Mouse (Mus musculus) spleen, postnatal 4 days (tissue): ENCODE measurements at regions not wholly inside any gene's neighbourhood (a gene's known extent, or its start where the extent isn't known, plus 50 kb on each side); places are given as distances from the start of the nearest gene placed in this dataset.

Source experiments
- DNase-seq, 2 experiments: peaks; one replicate each; pipeline ENCODE4 v3.0.0; 2022; ENCODE audit warnings: low spot score in 2 of 2

DNA sequence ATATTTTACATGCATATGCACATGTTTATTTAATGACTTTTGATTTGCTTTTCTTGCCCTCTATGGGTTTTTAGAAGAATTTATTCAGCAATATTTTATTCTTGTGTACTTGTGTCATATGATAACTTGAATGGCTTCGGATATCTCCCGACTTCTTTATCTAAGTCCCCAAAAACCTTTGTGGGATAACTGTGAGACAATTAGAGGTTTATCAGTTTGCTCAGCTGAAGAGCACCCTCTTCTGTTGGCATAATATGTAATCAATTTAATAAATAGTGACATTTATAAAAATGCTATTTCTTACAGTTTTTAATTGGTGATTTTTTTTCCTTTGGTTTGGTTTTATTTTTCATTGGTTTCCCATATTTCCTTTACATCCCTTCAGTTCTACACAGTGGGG is 194.2 kb upstream of the Tent5a start:
- no peak for DNase-seq

DNA sequence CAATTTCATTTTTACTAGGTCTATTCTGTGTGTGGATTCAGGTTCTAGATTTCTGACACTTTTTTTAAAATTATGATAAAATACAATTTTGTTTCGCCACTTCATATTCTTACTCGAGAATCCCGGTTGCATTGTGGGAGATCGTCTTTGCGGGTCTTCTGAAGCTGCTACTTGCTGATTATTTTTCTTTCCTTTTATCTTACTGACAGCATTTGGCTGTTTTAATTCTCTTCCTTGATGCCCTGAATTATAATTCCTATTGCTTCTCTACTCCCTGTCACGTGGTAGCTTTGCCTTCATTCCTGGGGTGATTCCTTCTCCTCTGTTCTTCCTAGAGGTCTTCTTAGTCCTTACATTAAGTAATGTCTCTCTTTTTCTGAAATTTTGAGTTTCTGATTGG is 193.8 kb upstream of the Tent5a start:
- no peak for DNase-seq

DNA sequence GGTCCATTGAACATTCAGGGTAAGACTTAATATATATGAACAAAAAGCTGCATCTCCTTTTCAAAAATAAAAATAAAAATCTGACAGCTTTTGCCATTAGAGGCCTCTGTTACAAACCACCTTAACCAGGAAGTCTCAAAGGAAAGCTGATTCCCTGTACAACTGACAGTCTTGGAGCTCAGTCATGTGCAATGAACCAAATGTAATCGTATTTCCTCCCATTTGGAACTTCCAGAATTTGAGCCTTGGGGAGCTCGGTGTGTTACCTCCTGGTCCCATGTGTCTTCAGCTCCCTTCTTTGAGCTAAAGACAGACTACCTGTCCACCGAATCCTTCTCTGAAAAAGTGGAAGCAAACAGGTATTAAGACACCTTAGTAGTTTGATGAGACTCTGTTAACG is 171.9 kb upstream of the Tent5a start:
- DNase-seq: no peak

DNA sequence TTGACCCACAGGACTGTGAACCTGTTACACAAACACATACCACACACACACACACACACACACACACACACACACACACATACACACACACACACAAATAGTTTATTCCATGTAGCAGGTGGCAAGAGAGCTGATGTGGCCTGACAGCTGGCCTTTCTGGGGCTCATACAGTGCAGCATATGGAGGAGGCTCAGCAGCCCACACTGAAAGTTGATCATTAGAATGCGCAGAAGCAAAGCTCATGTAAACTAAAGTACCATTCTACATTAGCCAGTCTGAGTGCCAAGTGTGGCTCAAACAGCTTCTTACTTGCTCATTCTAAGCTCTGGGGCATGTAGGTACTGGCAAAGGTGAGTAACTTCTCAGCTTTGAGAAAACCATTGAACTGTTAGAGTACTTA is 170.2 kb upstream of the Tent5a start:
- no peak for DNase-seq

DNA sequence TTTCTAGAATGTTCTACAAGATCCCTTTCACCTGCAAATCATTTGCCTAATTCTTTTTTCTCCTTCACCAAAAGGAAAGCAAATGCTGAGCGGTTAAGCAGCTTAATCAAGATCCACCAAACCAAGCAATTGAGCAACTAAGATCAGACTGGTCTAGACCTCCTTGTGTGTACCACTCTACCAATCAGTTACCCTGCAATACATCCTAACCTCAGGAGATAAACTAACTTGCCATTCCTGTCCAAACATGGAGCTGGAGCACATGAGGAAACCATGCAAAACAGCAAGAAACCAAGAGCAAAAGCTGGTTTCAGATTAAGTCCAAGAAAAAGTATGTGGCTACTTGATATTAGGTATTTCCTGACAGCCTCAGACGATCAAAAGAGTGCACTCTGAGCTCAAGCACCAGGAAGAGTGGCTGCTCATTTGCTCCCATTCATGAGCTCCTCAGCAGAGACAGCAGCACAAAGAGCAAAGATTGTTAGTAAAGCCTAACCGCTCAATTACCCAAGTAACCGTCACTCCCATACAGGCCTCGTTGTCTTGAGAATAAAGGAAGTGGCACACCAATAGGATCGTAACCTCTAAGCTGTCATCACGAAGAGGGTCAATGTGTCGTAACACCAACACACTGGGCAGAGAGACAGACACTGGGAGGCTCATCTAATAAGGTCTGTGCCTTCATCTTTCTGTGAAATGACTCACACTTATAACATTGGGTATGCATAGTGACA is 169.5 kb upstream of the Tent5a start:
- peak in 1 of 2 experiments; percentile 11 for DNase-seq

DNA sequence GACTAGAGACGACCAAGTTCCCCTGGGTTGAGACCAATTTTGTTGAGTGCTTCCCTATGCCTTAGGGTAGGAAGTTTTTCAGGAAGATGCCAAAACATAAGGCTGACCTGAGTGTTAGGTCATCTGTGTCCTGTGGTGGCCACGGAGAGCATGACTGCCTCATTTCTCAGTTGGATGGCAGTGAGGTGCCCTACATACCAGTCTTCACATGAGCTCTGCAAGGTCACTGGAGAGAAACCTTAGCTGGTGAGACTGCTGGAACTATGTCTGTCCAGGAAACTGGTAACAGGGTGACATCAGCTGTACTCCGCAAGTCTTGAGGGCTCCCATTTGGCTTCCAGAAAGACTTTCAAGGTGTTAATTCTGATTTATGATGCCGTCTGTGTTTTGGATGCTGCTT is 167.9 kb upstream of the Tent5a start:
- no peak for DNase-seq

DNA sequence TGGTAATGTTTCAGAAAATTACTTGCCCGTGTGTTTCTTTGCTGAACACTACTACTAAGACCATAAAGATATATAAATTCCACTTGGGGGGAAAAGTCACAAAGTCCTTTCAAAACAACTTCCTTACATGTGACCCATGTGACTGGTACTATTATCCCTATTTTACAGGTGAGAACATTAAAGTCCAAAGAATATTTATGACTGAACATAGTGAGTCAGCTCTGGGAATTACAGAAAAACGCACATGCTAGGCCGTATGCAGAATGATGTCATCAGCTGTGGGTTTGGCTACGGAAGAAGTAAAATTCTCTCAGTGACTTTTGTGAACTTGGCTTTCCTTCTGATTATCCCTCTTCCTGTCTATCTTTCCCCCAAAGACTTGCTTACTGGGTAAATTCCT is 166.6 kb upstream of the Tent5a start:
- no peak for DNase-seq

DNA sequence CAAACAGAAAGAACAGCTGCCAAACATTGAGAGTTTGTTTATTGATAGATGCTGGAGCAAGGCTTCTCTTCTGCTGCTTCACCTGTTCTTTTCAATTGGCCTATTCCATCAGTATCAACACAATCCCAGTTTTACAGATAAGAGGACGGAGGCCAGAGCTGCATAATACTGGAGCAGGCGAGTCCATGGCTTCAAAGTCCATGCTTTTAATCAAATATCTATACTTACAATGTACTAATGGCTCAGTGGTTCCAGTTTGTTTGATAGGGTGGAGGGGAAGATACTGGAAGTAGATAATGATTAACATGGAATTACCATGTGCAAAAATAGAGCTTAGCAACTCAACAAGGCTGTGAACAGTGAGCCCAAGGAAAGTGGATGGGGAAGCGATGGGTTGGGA is 163.2 kb upstream of the Tent5a start:
- DNase-seq: no peak

DNA sequence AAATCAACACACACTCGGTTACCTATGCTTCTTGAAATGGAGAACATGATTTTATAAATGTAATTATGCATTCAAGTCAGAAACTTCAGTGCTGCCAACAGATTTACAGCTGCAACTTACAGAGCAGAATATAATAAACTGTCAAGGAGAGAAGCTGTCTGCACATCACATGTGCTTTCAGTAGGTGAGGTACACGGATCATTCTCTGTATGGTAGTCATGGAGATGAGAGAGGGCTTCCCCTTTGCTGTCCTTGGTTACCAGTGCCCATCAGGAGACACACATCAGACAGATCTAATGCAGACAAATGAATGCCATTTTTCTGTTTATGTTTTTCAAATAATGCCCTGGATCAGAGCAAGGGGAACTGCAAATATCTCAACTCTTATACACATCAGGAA is 160.8 kb upstream of the Tent5a start:
- no peak for DNase-seq

DNA sequence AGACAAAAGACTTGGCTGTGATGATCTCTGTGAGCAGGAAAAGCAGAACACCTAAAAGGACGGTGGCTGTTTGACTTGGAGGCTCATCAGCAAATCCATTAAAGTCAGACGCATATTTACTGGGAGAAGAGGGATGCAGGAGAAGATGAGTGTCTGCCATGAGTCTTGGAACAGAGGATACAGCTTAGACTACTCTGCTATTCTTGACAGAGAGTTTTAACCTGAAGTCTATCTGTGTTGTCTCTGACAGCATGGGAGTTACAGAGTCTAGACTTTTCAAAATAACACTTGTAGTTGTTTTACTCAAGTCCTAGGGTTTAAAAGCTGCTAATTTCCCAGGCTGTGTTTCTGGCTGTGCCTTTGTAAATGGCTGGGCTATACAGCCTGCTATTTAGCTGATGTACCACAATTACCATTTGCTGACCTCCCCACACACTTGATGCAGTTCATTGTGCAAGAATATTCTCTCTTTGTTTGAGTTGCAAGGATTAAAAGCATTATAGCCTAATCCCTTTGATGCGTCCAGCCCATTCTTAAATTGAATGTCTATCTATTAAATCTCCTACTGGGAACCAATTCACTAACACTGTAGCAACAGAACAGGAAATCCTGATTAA is 160.0 kb upstream of the Tent5a start:
- DNase-seq: no peak

DNA sequence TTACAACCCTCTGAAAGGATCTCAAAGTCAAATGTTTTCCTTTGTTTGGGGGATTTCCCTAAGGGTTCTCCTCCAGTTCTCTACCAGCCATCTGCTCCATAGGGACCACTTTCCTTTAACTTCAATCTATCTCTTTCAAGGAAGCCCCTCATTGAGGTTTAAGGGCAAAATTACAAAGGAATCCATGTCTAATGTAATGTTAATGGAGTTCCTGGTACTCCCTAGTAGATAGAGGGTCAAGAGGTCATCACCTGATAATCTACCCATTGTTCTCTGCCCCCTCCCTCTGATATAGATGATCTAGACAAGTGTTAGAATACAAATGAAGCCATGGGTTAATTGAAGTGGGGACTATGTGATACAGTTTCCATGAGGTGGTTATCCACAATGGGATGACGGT is 158.6 kb upstream of the Tent5a start:
- no peak for DNase-seq

DNA sequence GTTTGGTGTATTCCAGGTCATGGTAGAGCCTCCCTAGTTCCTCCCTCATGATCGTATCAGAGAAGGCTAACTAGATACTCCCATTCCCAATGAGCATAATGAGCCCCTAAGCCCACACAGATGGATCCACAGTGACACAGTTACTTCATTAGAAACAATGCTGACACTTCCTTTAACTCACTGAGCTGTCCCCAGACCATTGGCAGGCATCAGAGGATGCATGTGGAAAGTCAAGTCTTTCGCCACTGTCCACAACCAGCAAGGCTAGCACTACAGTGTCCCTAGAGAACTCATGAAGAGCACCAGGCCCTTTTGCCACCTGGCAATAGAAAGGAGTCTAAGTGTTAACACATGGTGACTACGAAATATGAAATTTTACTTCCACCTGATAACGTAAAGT is 156.1 kb upstream of the Tent5a start:
- DNase-seq: no peak

DNA sequence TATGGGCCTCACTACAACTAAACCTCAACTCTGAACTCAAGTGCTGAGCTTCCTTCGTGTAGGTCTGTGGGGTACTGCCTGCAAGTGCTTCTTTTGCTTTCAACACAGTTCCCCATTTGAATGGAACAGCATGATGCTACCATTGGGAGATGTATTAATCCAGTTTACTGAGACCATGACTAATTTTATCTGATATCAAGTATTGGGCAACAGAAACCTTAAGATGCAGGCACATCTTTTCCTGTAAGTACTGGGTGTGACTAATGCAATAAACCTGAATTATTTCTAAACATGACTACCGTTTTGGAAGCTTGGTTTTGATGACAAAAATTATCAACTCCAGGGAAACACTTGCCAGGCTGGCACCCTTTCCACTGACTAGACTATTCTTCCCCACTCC is 153.4 kb upstream of the Tent5a start:
- no peak for DNase-seq

DNA sequence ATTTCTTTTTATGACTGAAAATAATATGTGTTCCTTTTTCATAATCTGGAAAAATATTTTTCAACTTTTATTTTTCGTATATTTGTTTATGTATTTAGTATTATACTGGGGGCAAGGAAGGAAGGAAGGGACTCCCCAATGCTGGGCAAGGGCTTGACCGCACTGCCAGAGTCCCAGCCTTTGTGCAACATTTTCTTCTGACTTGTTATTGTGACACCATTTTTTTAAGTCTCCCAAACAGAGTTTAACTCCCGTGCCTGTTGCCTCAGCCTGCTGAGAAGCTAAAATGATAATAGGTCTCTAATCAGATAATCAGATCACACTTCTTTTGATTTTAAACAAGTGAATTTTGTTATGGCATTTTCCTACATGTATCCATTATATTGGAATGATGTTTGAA is 148.1 kb upstream of the Tent5a start:
- no peak for DNase-seq

DNA sequence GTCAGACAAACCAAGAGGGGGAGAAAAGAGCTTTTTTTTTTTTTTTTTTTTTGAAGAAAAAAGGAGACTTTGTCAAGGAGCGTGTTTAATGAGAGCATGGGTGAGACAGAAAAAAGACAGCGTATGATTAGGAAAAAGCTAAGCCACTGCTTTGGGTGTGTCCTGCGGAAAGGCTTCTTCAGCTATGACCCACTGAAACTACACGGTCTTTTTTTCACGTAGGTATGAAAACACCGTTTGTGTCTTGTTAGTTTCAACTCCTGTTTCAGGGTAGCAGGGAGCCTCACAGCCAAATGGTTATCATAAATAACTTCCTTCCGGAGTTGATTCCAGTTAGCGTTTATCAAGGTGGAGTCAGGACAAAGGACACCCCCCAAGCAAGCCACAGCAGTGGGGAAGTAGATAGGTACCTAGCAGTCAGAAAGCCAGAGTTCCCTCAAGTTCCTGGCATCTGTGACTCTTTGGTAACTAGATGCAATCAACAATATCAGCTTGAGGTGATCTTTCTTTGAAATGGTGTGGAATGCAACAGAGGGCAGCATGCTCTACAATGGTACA is 143.2 kb upstream of the Tent5a start:
- DNase-seq: no peak

DNA sequence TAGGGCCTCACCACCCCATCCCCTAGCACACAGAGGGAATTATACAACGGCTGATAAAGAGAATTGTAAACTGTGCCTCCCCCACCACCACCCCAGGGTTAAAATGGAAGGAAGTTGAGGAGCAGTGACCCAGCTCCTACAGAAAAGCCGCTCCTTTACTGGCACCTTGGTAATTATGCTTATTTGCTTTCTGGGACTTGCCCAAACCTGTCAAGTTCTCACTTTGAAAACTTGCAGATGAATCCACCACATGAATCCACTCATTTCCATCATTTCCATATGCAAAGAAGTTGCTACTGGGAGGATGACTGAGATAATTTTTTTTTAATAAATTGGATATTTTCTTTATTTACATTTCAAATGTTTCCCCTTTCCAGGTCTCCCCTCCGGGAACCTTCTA is 142.1 kb upstream of the Tent5a start:
- DNase-seq: no peak

DNA sequence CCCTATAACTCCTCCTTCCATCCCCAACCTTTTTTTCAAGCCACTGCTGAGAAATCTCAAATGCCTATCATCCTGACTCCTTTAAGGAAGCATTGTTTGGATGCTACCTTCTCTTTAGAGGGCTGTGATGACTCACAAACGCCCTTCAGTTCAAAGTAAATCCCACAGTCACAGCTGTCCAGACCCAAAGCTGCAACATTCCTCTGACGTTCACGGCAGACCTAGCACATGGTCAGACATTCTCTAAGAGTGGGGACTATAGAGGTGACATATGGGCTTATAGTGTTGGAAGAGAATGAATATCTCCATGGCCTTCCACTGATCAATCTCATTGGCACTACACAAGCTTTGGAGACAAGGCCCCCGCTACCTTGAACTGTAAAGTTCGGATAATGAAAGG is 139.5 kb upstream of the Tent5a start:
- DNase-seq: no peak

DNA sequence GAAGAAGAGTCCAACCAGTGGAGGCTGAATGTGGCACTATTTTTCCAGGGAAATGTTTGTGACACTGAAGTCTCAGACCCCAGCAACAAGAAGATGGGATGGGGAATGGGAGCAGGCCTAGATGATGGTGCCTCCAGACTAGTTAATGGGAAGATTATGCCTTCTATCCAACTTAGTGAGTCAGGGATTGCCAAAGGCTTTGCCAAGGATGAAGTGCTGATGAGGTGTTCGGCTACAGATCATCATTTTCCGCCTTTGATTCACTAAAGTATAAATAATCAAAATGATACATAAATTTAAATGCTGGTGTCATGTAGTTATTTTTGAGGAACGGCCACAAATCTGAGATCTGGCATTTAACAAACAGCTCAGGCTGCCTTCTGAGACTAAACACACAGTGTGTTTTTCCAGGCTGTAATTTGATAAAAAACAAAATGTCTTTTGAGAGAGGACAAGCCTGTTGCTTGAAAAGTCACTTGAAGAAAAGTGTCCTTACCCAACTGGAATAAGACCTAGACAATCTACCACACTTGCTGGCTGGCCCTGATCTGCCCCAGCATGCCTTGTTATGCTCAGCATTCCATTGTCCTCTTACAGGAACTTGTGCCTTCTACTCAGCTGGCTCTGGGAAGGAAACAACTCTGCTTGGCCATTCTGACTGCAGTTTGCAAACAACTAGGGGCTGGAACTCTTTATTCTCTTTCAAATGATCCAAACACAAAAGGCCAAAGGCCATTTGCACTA is 132.1 kb upstream of the Tent5a start:
- DNase-seq: no peak

DNA sequence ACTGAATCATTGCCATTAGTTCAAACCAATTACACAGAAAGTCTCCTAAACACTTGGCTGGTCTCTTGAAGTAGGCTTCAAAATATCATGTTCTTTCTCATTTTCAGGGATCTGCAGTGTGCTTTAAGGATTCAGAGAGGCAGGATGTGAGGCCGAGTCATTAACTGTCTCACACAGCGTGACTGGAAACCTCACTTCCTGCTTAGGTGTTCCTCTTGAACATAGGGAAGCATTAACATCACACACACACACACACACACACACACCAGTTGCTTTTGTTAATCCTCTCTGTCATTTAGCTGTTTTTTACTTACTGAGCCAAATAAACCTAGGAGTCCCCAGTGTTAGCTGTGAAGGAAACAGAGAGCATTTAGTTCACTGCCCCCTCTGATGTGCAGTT is 131.2 kb upstream of the Tent5a start:
- no peak for DNase-seq

DNA sequence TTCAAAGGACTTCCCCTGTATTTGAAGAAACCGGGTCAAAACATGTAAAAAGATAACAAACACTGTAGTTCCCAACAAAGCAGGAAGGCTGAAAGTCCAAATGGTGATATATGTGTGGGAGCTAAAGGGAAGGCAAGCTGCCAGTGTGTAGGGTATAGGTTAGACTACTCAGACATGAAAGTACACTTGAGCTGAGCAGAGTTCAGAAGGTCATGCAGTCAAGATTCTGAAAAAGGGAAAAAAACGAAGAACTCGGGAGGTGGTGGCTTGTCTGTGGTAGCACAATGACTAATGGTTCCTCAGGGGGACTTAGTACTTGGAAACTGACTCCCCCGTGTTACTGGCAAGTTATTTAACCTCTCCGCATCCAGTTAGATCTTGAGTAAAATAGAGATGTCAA is 130.3 kb upstream of the Tent5a start:
- DNase-seq: no peak

DNA sequence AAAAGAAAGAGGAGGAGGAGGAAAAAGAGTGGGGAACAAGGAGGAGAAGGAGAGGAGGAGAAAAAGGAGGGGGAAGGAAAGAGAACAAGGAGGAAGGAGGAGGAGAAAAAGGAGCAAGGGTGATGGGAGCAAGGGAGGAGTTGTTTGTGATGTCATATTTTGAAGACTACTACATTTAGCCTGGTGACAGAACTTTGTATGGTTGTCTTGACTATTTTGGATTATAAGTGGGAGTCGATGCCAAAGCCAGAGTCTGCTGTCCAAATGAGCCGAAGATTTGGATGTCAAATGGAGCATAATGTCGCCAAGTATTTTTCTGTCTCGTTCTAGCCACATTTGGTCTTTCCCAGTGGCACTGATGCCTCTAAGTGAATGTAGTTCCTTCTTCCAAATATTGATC is 128.2 kb upstream of the Tent5a start:
- no peak for DNase-seq

DNA sequence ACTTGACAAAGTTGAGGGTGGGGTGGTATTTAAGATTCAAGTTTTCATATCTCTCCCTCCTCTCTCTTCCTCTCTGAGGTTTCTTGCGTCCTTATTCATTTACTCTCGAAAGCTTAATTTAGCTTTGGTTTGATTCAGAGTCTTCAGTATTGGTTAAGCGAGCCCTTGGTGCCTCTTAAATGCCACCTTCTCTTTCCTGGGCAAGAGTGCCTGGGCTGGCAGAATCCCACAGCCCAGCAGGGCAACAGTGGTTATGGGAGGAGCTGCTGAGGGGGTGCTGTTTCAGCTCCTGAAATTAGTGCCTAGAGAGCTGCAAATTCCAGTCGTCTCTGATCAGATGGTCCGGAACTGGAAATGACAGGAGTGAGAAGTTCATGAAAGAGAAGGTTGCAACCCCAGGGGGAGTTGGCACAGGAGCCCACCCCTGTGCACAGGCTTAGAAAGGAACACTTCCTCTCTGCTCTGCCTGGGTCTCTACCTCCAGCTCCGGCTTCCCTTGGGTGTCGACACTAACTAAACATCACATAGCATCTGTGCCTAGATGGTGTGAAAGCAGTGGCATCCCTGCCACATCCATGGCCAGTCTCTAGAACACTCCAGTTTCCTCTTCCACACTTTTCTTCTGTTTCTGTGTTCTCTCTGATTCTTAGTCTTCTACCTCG is 125.2 kb upstream of the Tent5a start:
- DNase-seq: no peak
